Mouse (Mus musculus) brain, embryonic 14.5 days (tissue): Measurements from ENCODE around the gene Trim7. TPM values are rescaled to one million over a fixed set of nuclear protein-coding genes. Genes with fewer than 3 reads are reported as not detected.
"Not testable (repeated sequence)": the region's sequence is repeated elsewhere in the genome, so short reads cannot be mapped to it uniquely, and the experiment has no call there.

Experiments
- DNase-seq: peaks from one replicate; pipeline ENCODE4 v3.0.0-alpha.2; 2011; ENCODE audit warnings: low read depth
- CTCF ChIP-seq: fragments of 200-500 bp; IDR thresholded peaks from 2 replicates; pipeline ENCODE4 v1.5.1; 2012; ENCODE audit warnings: inconsistent platforms, mild to moderate bottlenecking, moderate library complexity, borderline replicate concordance; ENCODE audit not compliant: insufficient read depth, insufficient read length; ENCODE audit errors: extremely low read depth
- POLR2A ChIP-seq: fragments of 200-500 bp; IDR thresholded peaks from 2 replicates; pipeline ENCODE4 v1.6.1; 2012; ENCODE audit warnings: mild to moderate bottlenecking, inconsistent platforms, borderline replicate concordance; ENCODE audit not compliant: poor library complexity, insufficient read depth, insufficient read length, severe bottlenecking; ENCODE audit errors: extremely low read depth
- polyA plus RNA-seq: library from polyadenylated mRNA; depleted of rRNA; stranded (reverse); fragments of >200 nt; gene quantifications from 2 replicates; pipeline ENCODE4 v1.2.3, GENCODE M21; 2012; rRNA removed

The Trim7 gene
- polyA plus RNA-seq, 1 experiment = 2.8 TPM

DNA sequence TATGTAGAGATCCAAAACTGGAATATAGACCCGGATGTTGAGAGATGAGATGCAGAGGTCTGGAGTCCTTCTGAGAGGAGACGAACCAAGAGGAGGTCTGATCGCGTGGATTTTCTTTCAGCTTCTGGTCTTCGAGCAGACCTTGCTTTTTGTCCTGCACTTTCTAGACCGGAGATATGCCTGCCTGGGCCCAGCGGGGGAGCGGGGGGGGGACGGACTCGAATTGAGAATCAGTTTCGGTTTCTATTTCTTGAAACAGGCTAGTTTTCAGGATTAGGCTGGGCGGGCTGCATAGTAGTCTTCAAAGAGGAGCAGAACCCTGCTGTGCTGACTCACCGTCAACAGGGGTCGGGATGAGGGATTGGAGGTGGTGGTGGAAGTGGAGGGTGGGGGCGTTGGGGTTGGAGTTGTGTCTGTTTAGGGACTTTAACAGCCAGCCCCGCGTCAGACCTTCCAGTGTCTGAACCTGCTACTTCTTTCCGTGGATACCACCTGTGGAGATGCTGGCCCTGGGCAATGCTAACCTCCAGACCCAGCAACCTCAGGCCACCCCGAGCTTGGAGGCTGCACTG, 45.3 kb downstream of the Trim7 start, which contains the start of gene Irgm1:
Gene Irgm1, minus strand, starts transcription at position 483 of the 572 bp plus-strand sequence.
- TF ChIP-seq CTCF (peak; percentile 15; the same call in 1 of the 2 replicates), POLR2A (no peak)
- DNase-seq = peak; percentile 46

DNA sequence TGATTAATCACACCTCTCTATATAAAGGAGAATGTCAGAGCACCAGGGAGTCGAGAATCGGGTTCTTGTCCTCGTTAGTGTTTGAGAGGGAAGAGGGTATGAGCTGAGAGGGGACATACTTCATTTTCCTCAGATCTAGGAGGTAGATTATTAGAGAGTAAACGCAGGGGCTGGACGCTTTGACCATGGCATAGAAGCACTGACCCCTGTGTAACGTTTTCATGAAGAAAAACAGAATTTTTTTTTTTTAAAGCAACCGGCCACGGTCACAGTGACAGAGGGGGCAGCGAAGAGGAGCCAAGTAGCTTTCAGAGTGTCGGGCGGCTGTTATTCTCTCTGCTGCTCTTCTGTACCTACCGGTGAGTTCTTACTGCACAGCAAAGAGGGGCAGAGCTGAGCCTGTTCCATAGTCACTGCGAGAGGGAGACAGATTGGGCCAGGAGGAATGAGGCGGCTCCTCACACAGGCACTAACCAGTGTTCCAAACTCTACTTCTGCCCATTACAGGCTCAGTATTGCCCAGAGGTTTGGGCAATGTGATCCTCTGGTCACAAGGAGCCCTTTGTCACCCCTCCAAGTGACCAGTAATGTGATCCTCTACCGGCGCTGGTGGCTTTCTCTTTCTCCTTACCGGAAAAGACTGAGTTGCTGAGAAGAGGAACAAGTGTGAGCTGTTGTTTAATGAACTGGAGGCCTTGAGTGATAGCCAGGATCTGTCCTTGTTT, 46.0 kb downstream of the Trim7 start:
- no peak for TF ChIP-seq CTCF
- no peak for TF ChIP-seq POLR2A
- peak; percentile 21 for DNase-seq

DNA sequence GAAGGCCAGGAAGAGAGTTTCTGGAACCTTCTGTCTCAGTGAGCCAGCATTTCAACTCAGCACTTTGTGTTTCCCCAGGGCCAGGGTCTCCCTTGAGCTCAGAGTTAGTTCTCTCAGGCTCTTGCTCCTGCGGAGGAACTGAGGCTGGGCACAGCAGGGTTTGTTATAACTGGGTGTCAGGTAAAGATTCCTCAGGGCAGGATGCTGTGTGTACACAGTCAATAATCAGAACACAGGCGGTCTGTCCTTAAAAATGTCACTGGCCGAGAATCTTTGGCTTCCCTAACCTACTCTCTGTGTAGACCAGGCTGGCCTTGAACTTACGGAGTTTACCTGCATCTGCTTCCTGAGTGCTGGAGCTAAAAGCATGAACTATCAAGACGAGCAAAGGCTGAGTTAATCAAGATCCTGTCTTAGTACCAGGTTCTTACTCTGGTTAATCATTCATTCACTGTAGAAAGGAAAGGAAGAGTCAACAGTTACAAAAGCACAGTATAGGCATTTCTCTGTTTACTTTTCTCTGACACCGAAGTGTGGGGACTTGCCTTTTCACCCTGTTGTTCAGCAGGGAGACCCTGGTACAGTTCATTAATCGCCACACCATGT, 46.9 kb downstream of the Trim7 start:
- no peak for DNase-seq
- TF ChIP-seq CTCF (no peak), POLR2A (no peak)

DNA sequence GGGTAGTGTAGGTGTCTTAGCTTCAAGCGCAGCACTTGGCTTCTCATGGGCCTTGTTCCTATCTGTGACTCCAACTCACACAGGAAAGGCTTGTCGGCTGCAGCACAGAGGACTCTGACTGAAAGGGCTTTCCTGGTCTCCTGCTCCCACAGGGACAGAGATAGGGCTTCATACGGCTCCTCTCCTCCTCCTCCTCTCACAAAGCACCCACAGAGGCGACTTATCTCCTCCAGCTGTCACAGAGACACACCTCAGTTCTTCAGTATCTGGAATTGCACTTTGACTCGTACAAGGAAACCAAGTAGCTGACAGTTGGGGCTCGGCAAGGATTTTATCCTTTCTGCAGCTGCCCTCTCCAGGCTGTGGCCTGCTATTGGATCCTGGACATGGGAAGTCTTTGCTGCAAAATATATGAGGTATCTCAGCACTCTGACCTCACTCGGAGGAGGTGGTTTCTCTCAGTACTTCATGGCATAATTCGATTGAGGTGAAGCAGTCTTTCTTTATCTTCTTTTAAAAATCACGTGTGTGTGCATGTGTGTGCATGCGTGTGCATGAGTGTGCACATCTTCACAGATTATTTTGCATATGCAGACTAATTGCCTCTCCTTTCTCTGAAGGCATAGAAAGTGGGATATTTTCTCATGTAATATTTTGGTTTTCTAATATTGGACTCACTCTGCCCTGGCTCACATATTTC, 47.8 kb downstream of the Trim7 start:
- no peak for DNase-seq
- TF ChIP-seq CTCF = no peak
- no peak for TF ChIP-seq POLR2A

DNA sequence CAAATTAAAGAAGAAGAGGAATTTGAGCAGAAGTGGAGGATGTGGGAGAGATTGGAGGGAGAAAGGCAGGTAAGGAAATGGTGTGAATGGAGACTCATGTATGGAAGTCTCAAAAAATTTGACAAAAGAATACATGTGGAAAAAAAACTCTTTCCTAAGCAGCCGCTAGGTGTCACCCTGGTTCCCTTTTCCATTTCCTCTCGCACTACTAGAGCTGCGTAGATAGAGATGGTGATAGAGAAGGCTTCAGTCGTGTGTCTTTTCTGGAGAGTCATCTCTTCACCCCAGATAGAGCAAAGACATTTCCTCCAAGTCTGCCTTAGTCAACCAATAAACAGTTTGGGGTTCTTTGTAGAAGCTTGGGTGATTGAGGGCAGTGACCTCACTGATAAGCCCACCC, 48.5 kb downstream of the Trim7 start:
- DNase-seq = peak; percentile 75
- TF ChIP-seq CTCF (peak; percentile 72; the same call in 1 of the 2 replicates), POLR2A (no peak)

DNA sequence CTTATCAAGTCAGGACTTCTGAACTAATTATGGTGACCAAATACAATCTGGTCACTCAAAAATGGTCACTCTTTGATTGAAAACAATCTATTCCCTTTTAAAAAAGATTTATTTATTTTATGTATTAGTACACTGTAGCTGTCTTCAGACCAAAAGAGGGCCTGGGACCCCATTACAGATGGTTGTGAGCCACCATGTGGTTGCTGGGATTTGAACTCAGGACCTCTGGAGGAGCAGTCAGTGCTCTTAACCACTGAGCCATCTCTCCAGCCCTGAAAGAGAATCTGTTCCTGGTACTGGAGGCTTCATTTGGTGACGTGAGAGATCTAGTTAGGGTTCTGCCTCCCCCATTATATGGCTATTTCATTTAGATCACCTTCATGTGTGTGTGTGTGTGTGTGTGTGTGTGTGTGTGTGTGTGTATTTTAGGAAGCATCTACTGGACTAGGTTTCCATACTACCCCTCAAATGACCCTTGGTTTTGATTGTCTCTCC, 49.5 kb downstream of the Trim7 start:
- not testable (repeated sequence) for DNase-seq

DNA sequence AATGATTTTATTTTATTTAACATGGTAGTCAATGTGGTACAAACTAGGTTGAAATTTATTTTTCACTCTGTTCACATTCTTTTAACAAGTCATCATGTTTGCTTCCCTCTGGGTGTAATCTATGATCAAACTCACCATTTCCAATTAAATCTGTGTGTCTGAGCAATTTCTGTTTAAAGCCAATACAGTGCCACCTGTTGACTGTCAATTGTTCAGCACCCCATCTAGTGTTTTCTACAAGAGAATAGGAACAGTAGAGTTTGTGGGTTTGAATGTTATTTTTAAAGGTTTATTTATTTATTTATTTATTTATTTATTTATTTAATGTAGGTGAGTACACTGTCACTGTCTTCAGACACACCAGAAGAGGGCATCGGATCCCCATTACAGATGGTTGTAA, 50.7 kb downstream of the Trim7 start:
- no peak for TF ChIP-seq POLR2A
- no peak for TF ChIP-seq CTCF
- no peak for DNase-seq

DNA sequence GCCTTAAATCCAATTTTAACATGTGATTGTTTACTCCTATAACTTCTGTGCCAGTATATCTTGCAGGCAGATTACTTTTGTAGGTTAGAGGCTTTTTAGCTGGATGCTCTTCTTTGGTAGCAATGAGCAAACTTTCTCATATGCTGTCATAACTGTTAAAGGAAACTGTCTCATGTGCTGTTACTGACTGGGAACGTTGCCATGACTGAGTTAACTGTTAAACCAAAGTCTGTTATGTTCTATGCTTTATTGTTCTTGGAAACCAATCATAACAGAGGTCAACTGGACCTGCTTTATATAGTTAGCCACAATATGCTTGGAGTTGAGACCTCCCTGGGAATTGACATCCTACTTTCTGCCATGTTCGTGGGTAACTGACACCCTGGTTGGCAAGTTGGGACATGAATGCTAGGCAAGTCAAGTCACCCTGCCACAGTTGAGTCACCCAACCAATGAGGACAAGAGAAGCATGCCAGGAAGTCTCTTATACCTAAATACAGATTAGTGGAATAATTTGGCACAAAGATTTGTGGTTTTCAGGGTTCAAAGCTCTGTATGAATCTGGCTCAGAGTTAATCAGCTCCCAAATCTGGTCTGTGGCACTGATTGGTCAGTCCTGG, 73.0 kb downstream of the Trim7 start:
- DNase-seq = no peak
- TF ChIP-seq POLR2A (no peak), CTCF (no peak)

DNA sequence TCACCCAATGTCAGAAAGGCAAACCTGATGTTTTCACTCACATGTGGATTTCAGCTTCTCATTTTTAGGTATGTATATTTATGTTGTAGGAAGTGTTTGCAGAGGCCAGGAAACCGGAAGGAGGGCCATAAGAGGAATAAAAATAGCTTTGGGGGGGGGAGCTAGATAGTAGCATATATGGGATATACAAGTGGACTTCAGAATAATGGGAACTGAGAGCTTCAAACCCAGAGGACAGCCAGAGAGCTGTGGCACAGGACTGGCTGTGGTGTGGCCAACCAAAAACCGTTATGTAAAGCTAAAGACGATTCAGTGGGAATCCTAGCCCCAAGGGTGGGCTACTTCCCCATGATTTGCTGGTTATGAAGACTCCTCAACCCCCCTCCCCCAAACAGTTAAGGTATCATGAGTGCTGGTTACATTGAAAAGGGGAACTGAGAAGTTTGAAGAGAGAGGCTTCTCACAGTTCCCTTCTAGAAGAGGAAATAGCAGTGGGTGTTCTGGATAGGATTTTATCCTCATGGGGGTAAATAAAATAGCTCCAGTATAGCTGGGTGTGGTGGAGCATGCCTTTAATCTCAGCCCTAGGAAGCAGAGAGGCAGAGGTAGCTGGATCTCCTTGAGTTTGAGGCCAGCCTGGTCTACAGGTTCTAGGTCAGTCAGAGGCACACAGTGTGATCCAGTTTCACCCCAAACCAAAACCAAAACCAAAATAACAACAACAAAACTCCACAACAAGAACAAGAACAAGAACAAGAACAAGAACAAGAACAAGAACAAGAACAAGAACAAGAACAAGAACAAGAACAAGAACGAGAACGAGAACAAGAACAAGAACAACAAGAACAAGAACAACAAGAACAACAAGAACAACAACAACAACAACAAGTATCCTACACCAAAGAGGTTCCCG, 75.0 kb downstream of the Trim7 start:
- not testable (repeated sequence) for DNase-seq

DNA sequence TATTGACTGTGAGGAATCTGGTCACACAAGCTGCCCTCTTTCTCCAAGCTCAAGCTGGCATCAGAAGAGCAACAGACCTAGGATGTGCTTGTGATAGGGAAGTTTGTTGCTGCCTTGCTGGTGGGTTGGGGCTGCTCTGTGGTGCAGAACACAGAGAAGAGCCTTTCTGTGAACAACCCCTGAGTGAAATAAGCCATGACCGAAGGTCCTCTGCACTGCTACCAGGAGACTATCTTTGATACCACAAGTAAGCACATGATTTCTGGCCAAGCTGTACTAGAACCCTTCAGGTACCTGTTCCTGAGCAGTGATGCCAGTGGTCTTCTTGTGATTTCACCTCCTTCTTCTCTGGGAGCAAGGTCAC, 75.6 kb downstream of the Trim7 start:
- DNase-seq = not testable (repeated sequence)

Other genes starting within 250 kb of the Trim7 start
- 1,339 and 1,725 TPM in 2 replicates for gene Rack1, start 25.8 kb upstream of the Trim7 start, polyA plus RNA-seq
- gene Trim41, start 8.8 kb upstream of the Trim7 start, polyA plus RNA-seq = 39.3 and 44.2 TPM in 2 replicates
- 34.5 and 47.1 TPM in 2 replicates for gene Gm12184, start 515 bp downstream of the Trim7 start, polyA plus RNA-seq
- gene Irgm1, start 45.5 kb downstream of the Trim7 start, polyA plus RNA-seq = 1.2 and 1.9 TPM in 2 replicates
- gene Gm5431, start 76.1 kb downstream of the Trim7 start, polyA plus RNA-seq = 0.10 and 0.23 TPM in 2 replicates
- gene Psme2b, start 120.0 kb downstream of the Trim7 start, polyA plus RNA-seq = 0.79 and 0.81 TPM in 2 replicates
- 0.03 TPM in 1 of 2 replicates, not detected in the other for gene Olfr56, start 152.7 kb downstream of the Trim7 start, polyA plus RNA-seq
- gene 9930111J21Rik1, start 153.3 kb downstream of the Trim7 start, polyA plus RNA-seq = 0.10 and 0.15 TPM in 2 replicates
- 0.04 TPM in 1 of 2 replicates, not detected in the other for gene Gm12185, start 166.1 kb downstream of the Trim7 start, polyA plus RNA-seq
- gene Tgtp1, start 168.0 kb downstream of the Trim7 start, polyA plus RNA-seq = 0.07 and 0.13 TPM in 2 replicates
- gene 9930111J21Rik2, start 225.1 kb downstream of the Trim7 start, polyA plus RNA-seq = 0.18 and 0.42 TPM in 2 replicates
- 0.11 TPM in 1 of 2 replicates, not detected in the other for gene Tgtp2, start 238.1 kb downstream of the Trim7 start, polyA plus RNA-seq